Mouse (Mus musculus) liver, adult 2 months (tissue): Measurements from ENCODE around the gene Ccdc121.
A peak's percentile ranks its signal among the peaks of the same experiment; 100 is the strongest.

ENCODE experiments used
- CTCF ChIP-seq: fragments of 200-500 bp; IDR thresholded peaks from 2 replicates; pipeline ENCODE4 v1.5.1; 2011; ENCODE audit warnings: low read depth, low read length, control low read depth
- POLR2A ChIP-seq: fragments of 200-500 bp; IDR thresholded peaks from 2 replicates; pipeline ENCODE4 v1.6.1; 2011; ENCODE audit warnings: low read length, control low read depth; ENCODE audit not compliant: insufficient read depth; ENCODE audit errors: extremely low read depth

- no peak for TF ChIP-seq POLR2A
- TF ChIP-seq CTCF = peak; percentile 39
Measured at GRCm38 (mm10) chr1:181511307-181511706, at the start of gene Ccdc121.
